Mouse (Mus musculus): ENCODE measurements at regions not wholly inside any gene's neighbourhood (a gene's known extent, or its start where the extent isn't known, plus 50 kb on each side); places are given as distances from the start of the nearest gene placed in this dataset.

GRCm38 (mm10) chr9:63896073-63896807 lies 125.6 kb downstream of the Smad6 start:
- peak; percentile 77 to 90 for DNase-seq

GRCm38 (mm10) chr9:63892235-63892971 lies 129.5 kb downstream of the Smad6 start:
- DNase-seq = peak in 1 of 2 experiments; percentile 24

- DNase-seq = peak; percentile 48 to 53
Observed at GRCm38 (mm10) chr9:63890717-63891116, 131.1 kb downstream of the Smad6 start.

GRCm38 (mm10) chr9:63889570-63889969 lies 131.8 kb upstream of the Smad3 start:
- DNase-seq = no peak

GRCm38 (mm10) chr9:63884971-63885370 lies 127.2 kb upstream of the Smad3 start:
- DNase-seq = no peak

GRCm38 (mm10) chr9:63883738-63884520 lies 126.1 kb upstream of the Smad3 start:
- DNase-seq = peak in 1 of 2 experiments; percentile 53

GRCm38 (mm10) chr9:63881692-63882091 lies 123.9 kb upstream of the Smad3 start:
- DNase-seq = no peak

GRCm38 (mm10) chr9:63881261-63881563 lies 123.4 kb upstream of the Smad3 start:
- no peak for DNase-seq

- no peak for DNase-seq
Observed at GRCm38 (mm10) chr9:63880487-63881260, 122.9 kb upstream of the Smad3 start.

- DNase-seq = no peak
Observed at GRCm38 (mm10) chr9:63879710-63880428, 122.1 kb upstream of the Smad3 start.

GRCm38 (mm10) chr9:63877864-63878263 lies 120.1 kb upstream of the Smad3 start:
- no peak for DNase-seq

GRCm38 (mm10) chr9:63876886-63877285 lies 119.1 kb upstream of the Smad3 start:
- no peak for DNase-seq

- DNase-seq = no peak
Observed at GRCm38 (mm10) chr9:63876023-63876422, 118.2 kb upstream of the Smad3 start.

GRCm38 (mm10) chr9:63875193-63875592 lies 117.4 kb upstream of the Smad3 start:
- no peak for DNase-seq

- no peak for DNase-seq
Observed at GRCm38 (mm10) chr9:63864350-63864749, 106.6 kb upstream of the Smad3 start.

GRCm38 (mm10) chr9:63863328-63863727 lies 105.5 kb upstream of the Smad3 start:
- no peak for DNase-seq

- DNase-seq = peak in 1 of 2 experiments; percentile 18
Observed at GRCm38 (mm10) chr9:63862427-63862826, 104.6 kb upstream of the Smad3 start.

- no peak for DNase-seq
Observed at GRCm38 (mm10) chr9:63861418-63861817, 103.6 kb upstream of the Smad3 start.

GRCm38 (mm10) chr9:63860196-63860595 lies 102.4 kb upstream of the Smad3 start:
- no peak for DNase-seq

- peak; percentile 64 to 71 for DNase-seq
Observed at GRCm38 (mm10) chr9:63856065-63856736, 98.4 kb upstream of the Smad3 start.

GRCm38 (mm10) chr9:63851809-63852208 lies 94.0 kb upstream of the Smad3 start:
- DNase-seq = no peak

Measured in kidney, postnatal 36 days (tissue).